Mouse (Mus musculus) kidney, embryonic 14.5 days (tissue): ENCODE measurements at regions not wholly inside any gene's neighbourhood (a gene's known extent, or its start where the extent isn't known, plus 50 kb on each side); places are given as distances from the start of the nearest gene placed in this dataset.
A peak's percentile ranks its signal among the peaks of the same experiment; 100 is the strongest.

Experiments
- ATAC-seq: fragments of 200-750 bp; cut with Nextera tagmentation; 2 replicates; pipeline ENCODE4 v1.8.0; 2017; ENCODE audit warnings: moderate number of reproducible peaks, mild to moderate bottlenecking, moderate TSS enrichment, moderate library complexity; ENCODE audit not compliant: low FRiP score, low TSS enrichment
- H3K27ac ChIP-seq: fragments of 300-500 bp; sonication (generic); 2 replicates; pipeline ENCODE4 v1.5.1; 2014; ENCODE audit warnings: low read depth, mild to moderate bottlenecking, low read length, moderate library complexity, mixed read lengths
- H3K27me3 ChIP-seq: fragments of 300-500 bp; sonication (generic); 2 replicates; pipeline ENCODE4 v1.6.1; 2014; ENCODE audit warnings: mild to moderate bottlenecking, low read length; ENCODE audit not compliant: control insufficient read depth, insufficient read depth
- H3K36me3 ChIP-seq: fragments of 300-500 bp; sonication (generic); 2 replicates; pipeline ENCODE4 v1.6.1; 2014; ENCODE audit warnings: low read length, mixed read lengths; ENCODE audit not compliant: control insufficient read depth, insufficient read depth
- H3K4me1 ChIP-seq: fragments of 300-500 bp; sonication (generic); 2 replicates; pipeline ENCODE4 v1.6.1; 2014; ENCODE audit warnings: low read length, mixed read lengths; ENCODE audit not compliant: control insufficient read depth, insufficient read depth
- H3K4me2 ChIP-seq: fragments of 300-500 bp; sonication (generic); replicated peaks from 2 replicates; pipeline ENCODE4 v1.6.1; 2014; ENCODE audit warnings: low read depth, mild to moderate bottlenecking, low read length
- H3K4me3 ChIP-seq: fragments of 300-500 bp; sonication (generic); 2 replicates; pipeline ENCODE4 v1.5.1; 2014; ENCODE audit warnings: mild to moderate bottlenecking, low read length
- H3K9ac ChIP-seq: fragments of 300-500 bp; sonication (generic); 2 replicates; pipeline ENCODE4 v1.6.1; 2014; ENCODE audit warnings: low read depth, mild to moderate bottlenecking, low read length, moderate library complexity
- H3K9me3 ChIP-seq: fragments of 300-500 bp; sonication (generic); 2 replicates; pipeline ENCODE4 v1.6.1; 2016; ENCODE audit warnings: low read length; ENCODE audit not compliant: control insufficient read depth
- WGBS: fragments of 180-500 bp; shearing (Covaris S2); extraction: QIAGEN DNeasy Blood & Tissue Kit; methylation state at CpG from one replicate; pipeline ENCODE4 v1.1.7; 2014; 5-methylcytosine and 5-hydroxymethylcytosine counted together

GRCm38 (mm10) chr9:71364047-71364665 lies 121.6 kb downstream of the Polr2m start:
- H3K9me3 ChIP-seq: peaks cover 4% of the 10 kb centered on the region; the same call in 1 of the 2 replicates
- H3K36me3 ChIP-seq: no peaks in the 10 kb centered on the region
- H3K9ac ChIP-seq: no peak overlapping the region
- H3K4me2 ChIP-seq: no peak overlapping the region
- no peaks in the 10 kb centered on the region for H3K27me3 ChIP-seq
- no peak overlapping the region for H3K4me3 ChIP-seq
- WGBS: 66% methylated on average over 8 of the region's 8 CpGs
- ATAC-seq: no peak
- no peaks in the 10 kb centered on the region for H3K4me1 ChIP-seq
- H3K27ac ChIP-seq: 0 out of 2 replicates have a peak overlapping the region, but pooled peaks have one; percentile 17

GRCm38 (mm10) chr9:71362401-71362800 lies 123.3 kb downstream of the Polr2m start:
- Histone ChIP-seq H3K27me3 (no peaks in the 10 kb centered on the region), H3K9me3 (no peaks in the 10 kb centered on the region), H3K27ac (peak overlapping the region; percentile 61; the same call in 1 of the 2 replicates), H3K9ac (no peak overlapping the region), H3K36me3 (no peaks in the 10 kb centered on the region), H3K4me3 (no peak overlapping the region), H3K4me2 (no peak overlapping the region), H3K4me1 (no peaks in the 10 kb centered on the region)
- no peak for ATAC-seq

GRCm38 (mm10) chr9:71361961-71362360 lies 123.8 kb downstream of the Polr2m start:
- no peak overlapping the region for H3K4me2 ChIP-seq
- no peaks in the 10 kb centered on the region for H3K9me3 ChIP-seq
- H3K4me1 ChIP-seq: no peaks in the 10 kb centered on the region
- no peaks in the 10 kb centered on the region for H3K27me3 ChIP-seq
- 81% methylated on average over 5 of the region's 5 CpGs for WGBS
- no peaks in the 10 kb centered on the region for H3K36me3 ChIP-seq
- peak overlapping the region; percentile 61; the same call in 1 of the 2 replicates for H3K27ac ChIP-seq
- no peak overlapping the region for H3K4me3 ChIP-seq
- no peak for ATAC-seq
- no peak overlapping the region for H3K9ac ChIP-seq

- peak overlapping the region; percentile 72 for H3K27ac ChIP-seq
- H3K9ac ChIP-seq: no peak overlapping the region
- no peaks in the 10 kb centered on the region for H3K9me3 ChIP-seq
- ATAC-seq: no peak
- no peak overlapping the region for H3K4me3 ChIP-seq
- no peak overlapping the region for H3K4me2 ChIP-seq
- WGBS: 77% methylated on average over 2 of the region's 2 CpGs
- H3K4me1 ChIP-seq: no peaks in the 10 kb centered on the region
- H3K36me3 ChIP-seq: no peaks in the 10 kb centered on the region
- H3K27me3 ChIP-seq: no peaks in the 10 kb centered on the region
Observed at GRCm38 (mm10) chr9:71361311-71361710, 124.4 kb downstream of the Polr2m start.

GRCm38 (mm10) chr9:71360676-71361075 lies 125.1 kb downstream of the Polr2m start:
- WGBS: 62% methylated on average over 5 of the region's 5 CpGs
- no peaks in the 10 kb centered on the region for H3K4me1 ChIP-seq
- H3K36me3 ChIP-seq: no peaks in the 10 kb centered on the region
- no peaks in the 10 kb centered on the region for H3K9me3 ChIP-seq
- H3K4me3 ChIP-seq: no peak overlapping the region
- ATAC-seq: peak; percentile 84
- no peak overlapping the region for H3K9ac ChIP-seq
- peak overlapping the region; percentile 72 for H3K27ac ChIP-seq
- H3K27me3 ChIP-seq: no peaks in the 10 kb centered on the region
- no peak overlapping the region for H3K4me2 ChIP-seq

GRCm38 (mm10) chr9:71358961-71359360 lies 126.8 kb downstream of the Polr2m start:
- WGBS: 41% methylated on average over 4 of the region's 4 CpGs
- H3K4me1 ChIP-seq: no peaks in the 10 kb centered on the region
- H3K4me2 ChIP-seq: no peak overlapping the region
- H3K4me3 ChIP-seq: no peak overlapping the region
- H3K36me3 ChIP-seq: no peaks in the 10 kb centered on the region
- ATAC-seq: no peak
- H3K27ac ChIP-seq: no peak overlapping the region
- H3K9me3 ChIP-seq: no peaks in the 10 kb centered on the region
- H3K27me3 ChIP-seq: no peaks in the 10 kb centered on the region
- H3K9ac ChIP-seq: no peak overlapping the region

- Histone ChIP-seq H3K27me3 (no peaks in the 10 kb centered on the region), H3K9me3 (no peaks in the 10 kb centered on the region), H3K4me2 (no peak overlapping the region), H3K27ac (no peak overlapping the region), H3K4me3 (no peak overlapping the region), H3K9ac (no peak overlapping the region), H3K4me1 (no peaks in the 10 kb centered on the region), H3K36me3 (no peaks in the 10 kb centered on the region)
- 86% methylated on average over 5 of the region's 5 CpGs for WGBS
- no peak for ATAC-seq
Observed at GRCm38 (mm10) chr9:71355721-71356120, 130.0 kb downstream of the Polr2m start.
